Mouse (Mus musculus): ENCODE results near the gene Epm2aip1.

- TF ChIP-seq CTCF (IDR thresholded peaks at IDR 0.05; ENCODE audit: insufficient read depth, low read depth, low read length) = peak; percentile 51; the same call in 1 of the 2 replicates
- TF ChIP-seq POLR2A (IDR thresholded peaks at IDR 0.05; ENCODE audit: insufficient read depth, low read depth, low read length) = no peak
These were observed 42.5 kb downstream of the Epm2aip1 start for GRCm38 (mm10) chr9:111314219-111314618.
